Mouse (Mus musculus): Measurements from ENCODE around the gene Mindy4b-ps. TPM values are rescaled to one million over a fixed set of nuclear protein-coding genes. Genes with fewer than 3 reads are reported as not detected.
"Not testable (repeated sequence)": the region's sequence is repeated elsewhere in the genome, so short reads cannot be mapped to it uniquely, and the experiment has no call there.

The Mindy4b-ps gene
- not detected in 2 replicates for polyA plus RNA-seq (2015; fragmentation: Nextera tagmentation; extraction: Ambion mirVana)

DNA sequence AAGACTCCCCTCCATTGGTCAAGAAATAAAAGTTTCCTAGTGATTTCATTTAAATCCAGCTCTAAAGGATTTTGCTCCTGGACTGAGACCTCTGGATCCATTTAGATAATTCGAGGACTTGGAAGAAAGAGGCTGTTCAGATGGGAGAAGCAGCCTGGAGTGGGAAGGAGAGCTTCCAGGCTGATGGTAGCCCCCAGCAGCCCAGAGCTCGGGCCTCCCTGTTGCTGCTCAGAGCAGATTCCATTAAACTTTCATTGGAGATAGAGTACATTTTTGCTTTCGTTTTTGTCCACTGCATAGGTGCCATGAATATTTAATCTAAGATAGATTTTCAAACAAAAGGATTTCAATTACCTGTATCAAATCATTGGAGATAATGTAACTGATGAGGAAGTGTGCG is at the start of gene Mindy4b-ps:
TSS of gene Mindy4b-ps (minus strand) at position 101 of the 400 bp plus-strand sequence.
- no peaks in the 10 kb centered on the region for H3K9me3 ChIP-seq (replicated peaks; ENCODE audit: control insufficient read depth, low read length)
- H3K27ac ChIP-seq (ENCODE audit: low read length) = no peak within 1 kb of the TSS
- H3K4me2 ChIP-seq (ENCODE audit: low read depth, low read length) = no peak within 1 kb of the TSS
- H3K9ac ChIP-seq (ENCODE audit: low read length) = no peak within 1 kb of the TSS
- no peak within 1 kb of the TSS for H3K4me3 ChIP-seq (replicated peaks; ENCODE audit: low read length)
- H3K4me1 ChIP-seq (ENCODE audit: control insufficient read depth, insufficient read depth, low read length) = no peaks in the 10 kb centered on the region
- no peaks in the 10 kb centered on the region for H3K27me3 ChIP-seq (ENCODE audit: control insufficient read depth, insufficient read depth, low read length)
- WGBS = 63% methylated on average over 4 of the region's 4 CpGs
- ATAC-seq (ENCODE audit: insufficient read depth, low FRiP score) = no peak
- no peaks in the 10 kb centered on the region for H3K36me3 ChIP-seq (ENCODE audit: control insufficient read depth, insufficient read depth, low read length)

GRCm38 (mm10) chr3:58871882-58872281 is 49.8 kb upstream of the Mindy4b-ps start:
- H3K4me2 ChIP-seq (ENCODE audit: low read depth, low read length); H3K9me3 ChIP-seq (replicated peaks; ENCODE audit: control insufficient read depth, low read length); H3K27me3 ChIP-seq (ENCODE audit: control insufficient read depth, insufficient read depth, low read length); H3K4me3 ChIP-seq (replicated peaks; ENCODE audit: low read length); H3K9ac ChIP-seq (ENCODE audit: low read length); H3K27ac ChIP-seq (ENCODE audit: low read length); ATAC-seq (ENCODE audit: insufficient read depth, low FRiP score); H3K4me1 ChIP-seq (ENCODE audit: control insufficient read depth, insufficient read depth, low read length); H3K36me3 ChIP-seq (ENCODE audit: control insufficient read depth, insufficient read depth, low read length): not testable (repeated sequence)
- 67% methylated on average over 2 of the region's 2 CpGs for WGBS

GRCm38 (mm10) chr3:58865690-58866089 is 43.6 kb upstream of the Mindy4b-ps start:
- no peak for ATAC-seq (ENCODE audit: insufficient read depth, low FRiP score)
- Histone ChIP-seq H3K9ac (ENCODE audit: low read length) (no peak overlapping the region), H3K4me2 (ENCODE audit: low read depth, low read length) (no peak overlapping the region), H3K27me3 (ENCODE audit: control insufficient read depth, insufficient read depth, low read length) (no peaks in the 10 kb centered on the region), H3K4me3 (replicated peaks; ENCODE audit: low read length) (no peak overlapping the region), H3K36me3 (ENCODE audit: control insufficient read depth, insufficient read depth, low read length) (no peaks in the 10 kb centered on the region), H3K4me1 (ENCODE audit: control insufficient read depth, insufficient read depth, low read length) (no peaks in the 10 kb centered on the region), H3K9me3 (replicated peaks; ENCODE audit: control insufficient read depth, low read length) (no peaks in the 10 kb centered on the region), H3K27ac (ENCODE audit: low read length) (no peak overlapping the region)
- WGBS = 43% methylated on average over 7 of the region's 7 CpGs

DNA sequence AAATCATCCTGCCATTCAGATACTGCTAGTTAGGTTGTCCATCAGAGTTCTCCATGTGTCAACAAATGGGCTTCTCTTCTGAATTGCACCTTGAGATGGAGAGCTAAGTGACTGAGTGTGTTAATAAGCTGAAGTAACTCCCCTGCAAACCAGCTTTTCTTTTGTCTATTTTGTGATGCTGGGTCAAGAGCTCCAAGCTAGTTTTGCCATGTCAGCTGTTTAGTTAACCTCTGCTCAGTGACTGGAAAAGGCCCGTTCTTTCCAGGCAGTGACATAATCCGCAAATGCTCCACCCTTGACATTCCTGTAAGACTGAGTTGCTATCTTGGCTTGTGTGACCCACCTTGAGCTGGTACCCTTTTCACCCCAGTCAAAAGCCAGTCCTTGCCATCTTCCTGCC is 40.9 kb upstream of the Mindy4b-ps start:
- Histone ChIP-seq H3K36me3 (ENCODE audit: control insufficient read depth, insufficient read depth, low read length) (no peaks in the 10 kb centered on the region), H3K4me2 (ENCODE audit: low read depth, low read length) (no peak overlapping the region), H3K4me1 (ENCODE audit: control insufficient read depth, insufficient read depth, low read length) (no peaks in the 10 kb centered on the region), H3K27ac (ENCODE audit: low read length) (no peak overlapping the region), H3K9me3 (replicated peaks; ENCODE audit: control insufficient read depth, low read length) (no peaks in the 10 kb centered on the region), H3K9ac (ENCODE audit: low read length) (no peak overlapping the region), H3K27me3 (ENCODE audit: control insufficient read depth, insufficient read depth, low read length) (no peaks in the 10 kb centered on the region), H3K4me3 (replicated peaks; ENCODE audit: low read length) (no peak overlapping the region)
- ATAC-seq (ENCODE audit: insufficient read depth, low FRiP score) = no peak
- 57% methylated on average over 2 of the region's 2 CpGs for WGBS

DNA sequence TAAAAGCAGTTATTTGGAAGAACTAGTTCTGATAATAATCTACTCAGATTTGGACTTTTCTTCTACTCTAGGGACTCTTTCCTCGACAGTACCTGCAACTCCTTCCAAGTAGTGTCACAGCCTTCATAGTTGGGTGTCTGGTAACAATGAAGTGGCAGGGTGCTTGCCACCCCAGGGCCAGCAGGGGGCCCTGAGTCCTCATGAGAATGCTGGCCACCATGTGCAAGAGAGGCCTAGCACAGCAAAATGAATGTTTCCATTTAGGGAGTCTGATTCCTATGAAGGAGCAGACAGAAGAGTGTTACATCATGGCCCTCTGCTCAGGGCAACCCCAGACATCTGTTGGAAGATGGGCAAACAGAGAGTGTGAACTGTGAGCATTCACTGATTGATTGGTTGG is 21.3 kb upstream of the Mindy4b-ps start:
- 45% methylated on average over 1 of the region's 1 CpGs for WGBS
- no peak for ATAC-seq (ENCODE audit: insufficient read depth, low FRiP score)

GRCm38 (mm10) chr3:58833442-58834160 is 11.5 kb upstream of the Mindy4b-ps start:
- WGBS = 86% methylated on average over 5 of the region's 5 CpGs
- Histone ChIP-seq H3K36me3 (ENCODE audit: control insufficient read depth, insufficient read depth, low read length) (no peaks in the 10 kb centered on the region), H3K4me1 (ENCODE audit: control insufficient read depth, insufficient read depth, low read length) (no peaks in the 10 kb centered on the region), H3K9me3 (replicated peaks; ENCODE audit: control insufficient read depth, low read length) (no peaks in the 10 kb centered on the region), H3K27me3 (ENCODE audit: control insufficient read depth, insufficient read depth, low read length) (no peaks in the 10 kb centered on the region), H3K4me3 (replicated peaks; ENCODE audit: low read length) (no peak overlapping the region), H3K9ac (ENCODE audit: low read length) (no peak overlapping the region), H3K27ac (ENCODE audit: low read length) (no peak overlapping the region), H3K4me2 (ENCODE audit: low read depth, low read length) (no peak overlapping the region)
- ATAC-seq (ENCODE audit: insufficient read depth, low FRiP score) = no peak

More for the DNA sequence above, 21.3 kb upstream of the Mindy4b-ps start:
- no peaks in the 10 kb centered on the region for H3K9me3 ChIP-seq (replicated peaks; ENCODE audit: control insufficient read depth, low read length)
- H3K4me3 ChIP-seq (replicated peaks; ENCODE audit: low read length) = no peak overlapping the region
- H3K27me3 ChIP-seq (ENCODE audit: control insufficient read depth, insufficient read depth, low read length) = no peaks in the 10 kb centered on the region
- H3K4me2 ChIP-seq (ENCODE audit: low read depth, low read length) = no peak overlapping the region
- no peak overlapping the region for H3K9ac ChIP-seq (ENCODE audit: low read length)
- H3K27ac ChIP-seq (ENCODE audit: low read length) = no peak overlapping the region
- no peaks in the 10 kb centered on the region for H3K4me1 ChIP-seq (ENCODE audit: control insufficient read depth, insufficient read depth, low read length)
- no peaks in the 10 kb centered on the region for H3K36me3 ChIP-seq (ENCODE audit: control insufficient read depth, insufficient read depth, low read length)

DNA sequence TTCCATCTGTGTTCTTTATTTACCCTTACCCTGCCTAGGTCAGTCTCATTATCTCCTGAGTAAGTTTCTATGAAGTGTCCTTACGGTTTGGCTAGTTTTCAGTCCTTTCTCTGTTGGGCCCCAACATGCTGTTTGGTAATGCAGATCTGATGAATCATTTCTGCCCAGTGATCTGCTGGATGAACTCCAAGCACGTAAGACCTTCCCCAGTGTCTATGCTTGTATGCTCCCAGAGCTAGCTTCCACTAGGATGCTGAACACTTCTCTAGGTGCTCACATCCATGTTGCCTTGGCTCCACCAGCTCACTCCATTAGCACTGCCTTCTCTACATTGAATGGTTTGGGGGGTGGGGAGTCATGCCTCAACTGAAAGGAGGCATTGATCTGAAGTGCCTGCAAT is 10.8 kb upstream of the Mindy4b-ps start:
- no peak overlapping the region for H3K27ac ChIP-seq (ENCODE audit: low read length)
- H3K9ac ChIP-seq (ENCODE audit: low read length) = no peak overlapping the region
- no peak overlapping the region for H3K4me3 ChIP-seq (replicated peaks; ENCODE audit: low read length)
- no peak for ATAC-seq (ENCODE audit: insufficient read depth, low FRiP score)
- no peaks in the 10 kb centered on the region for H3K9me3 ChIP-seq (replicated peaks; ENCODE audit: control insufficient read depth, low read length)
- no peaks in the 10 kb centered on the region for H3K36me3 ChIP-seq (ENCODE audit: control insufficient read depth, insufficient read depth, low read length)
- H3K4me2 ChIP-seq (ENCODE audit: low read depth, low read length) = no peak overlapping the region
- H3K27me3 ChIP-seq (ENCODE audit: control insufficient read depth, insufficient read depth, low read length) = no peaks in the 10 kb centered on the region
- 72% methylated on average over 2 of the region's 2 CpGs for WGBS
- no peaks in the 10 kb centered on the region for H3K4me1 ChIP-seq (ENCODE audit: control insufficient read depth, insufficient read depth, low read length)

DNA sequence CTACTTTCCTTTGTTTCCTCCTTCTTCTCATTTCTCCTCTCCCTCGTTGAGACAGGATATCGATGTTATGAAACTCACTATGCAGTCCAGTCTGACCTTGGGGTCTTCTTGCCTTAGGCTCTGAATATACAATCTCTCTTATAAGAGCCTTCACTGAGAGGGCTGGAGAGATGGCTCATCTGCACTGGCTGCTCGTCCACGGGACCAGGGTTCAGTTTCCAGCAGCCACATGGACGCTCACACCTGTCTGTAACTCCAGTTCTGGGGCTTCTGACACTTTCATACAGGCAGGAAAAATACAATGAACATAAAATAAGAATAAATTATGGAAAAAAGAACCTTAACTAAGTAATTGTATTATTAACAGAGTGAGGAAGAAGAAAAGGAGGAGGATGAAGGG is 9.5 kb upstream of the Mindy4b-ps start:
- 82% methylated on average over 5 of the region's 5 CpGs for WGBS
- no peak overlapping the region for H3K4me3 ChIP-seq (replicated peaks; ENCODE audit: low read length)
- H3K4me1 ChIP-seq (ENCODE audit: control insufficient read depth, insufficient read depth, low read length) = no peaks in the 10 kb centered on the region
- H3K9ac ChIP-seq (ENCODE audit: low read length) = no peak overlapping the region
- no peak overlapping the region for H3K4me2 ChIP-seq (ENCODE audit: low read depth, low read length)
- no peak overlapping the region for H3K27ac ChIP-seq (ENCODE audit: low read length)
- no peak for ATAC-seq (ENCODE audit: insufficient read depth, low FRiP score)
- no peaks in the 10 kb centered on the region for H3K27me3 ChIP-seq (ENCODE audit: control insufficient read depth, insufficient read depth, low read length)
- no peaks in the 10 kb centered on the region for H3K36me3 ChIP-seq (ENCODE audit: control insufficient read depth, insufficient read depth, low read length)
- H3K9me3 ChIP-seq (replicated peaks; ENCODE audit: control insufficient read depth, low read length) = no peaks in the 10 kb centered on the region

DNA sequence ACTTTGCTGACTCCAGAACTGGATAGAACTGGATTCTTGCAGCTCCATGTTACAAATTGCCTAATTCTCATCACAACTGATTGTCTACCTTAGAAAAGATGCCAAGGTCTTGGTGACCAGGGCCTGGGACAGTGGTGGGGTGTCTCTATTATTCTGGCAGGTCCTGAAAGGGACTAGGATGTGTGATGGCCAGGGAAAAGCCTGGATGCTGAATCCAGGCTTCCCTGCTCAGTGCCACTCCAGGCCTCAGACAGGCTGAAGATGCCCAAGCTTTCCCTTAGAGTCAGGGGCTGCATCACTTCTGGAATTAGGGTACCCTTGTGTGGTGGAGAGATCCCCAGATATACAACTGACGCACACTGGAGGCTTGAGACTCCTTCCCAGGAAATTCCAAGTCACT is 7.8 kb upstream of the Mindy4b-ps start:
- no peaks in the 10 kb centered on the region for H3K36me3 ChIP-seq (ENCODE audit: control insufficient read depth, insufficient read depth, low read length)
- H3K4me1 ChIP-seq (ENCODE audit: control insufficient read depth, insufficient read depth, low read length) = no peaks in the 10 kb centered on the region
- no peaks in the 10 kb centered on the region for H3K9me3 ChIP-seq (replicated peaks; ENCODE audit: control insufficient read depth, low read length)
- ATAC-seq (ENCODE audit: insufficient read depth, low FRiP score) = no peak
- no peak overlapping the region for H3K4me3 ChIP-seq (replicated peaks; ENCODE audit: low read length)
- no peaks in the 10 kb centered on the region for H3K27me3 ChIP-seq (ENCODE audit: control insufficient read depth, insufficient read depth, low read length)
- H3K4me2 ChIP-seq (ENCODE audit: low read depth, low read length) = no peak overlapping the region
- H3K27ac ChIP-seq (ENCODE audit: low read length) = no peak overlapping the region
- WGBS = 84% methylated on average over 1 of the region's 1 CpGs
- H3K9ac ChIP-seq (ENCODE audit: low read length) = no peak overlapping the region
